Comparison of ENCODE assay signal across 24 mouse cellular contexts in the genomic region with DNA sequence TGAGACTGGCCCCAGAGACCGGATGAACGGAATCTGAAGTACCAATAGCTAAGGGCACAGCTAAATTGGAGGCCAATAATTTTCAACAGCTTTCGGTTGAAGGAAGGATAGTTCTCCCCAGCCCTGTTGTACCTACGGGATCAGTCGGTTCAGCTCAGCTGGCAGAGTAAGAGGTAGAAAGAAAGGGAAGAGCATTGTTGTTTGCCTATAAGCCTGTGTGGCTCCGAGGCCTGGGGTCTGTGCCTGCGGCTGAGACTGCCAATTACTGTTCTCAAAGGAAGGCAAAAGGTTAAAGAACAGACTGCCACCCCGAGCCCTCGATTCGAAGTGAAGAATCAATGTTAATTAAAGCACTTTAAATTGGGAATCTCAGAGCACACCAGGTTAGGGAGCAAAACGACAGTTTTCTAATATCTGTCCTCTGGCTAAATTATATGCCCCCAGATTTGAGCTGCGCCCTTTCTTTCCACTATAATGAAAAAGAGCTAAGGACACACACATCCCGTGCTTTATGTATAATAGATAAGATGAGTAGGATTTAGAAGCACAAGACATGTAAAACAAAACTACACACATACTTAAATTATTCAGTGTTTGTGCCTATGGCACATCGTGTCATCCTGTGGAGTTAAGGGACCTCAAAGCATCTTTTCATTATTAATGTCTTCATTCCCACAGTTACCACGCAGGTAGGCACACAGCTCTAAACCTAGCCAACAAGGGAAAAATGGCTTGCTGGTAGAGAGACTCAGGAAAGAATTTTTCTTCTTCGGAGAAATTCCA.
"Had no signal": no experiment of that assay in that cellular context is flagged by ENCODE, and none has a peak within 500 bp of the region (broad histone marks: within the 10 kb centered on the region; RNA-seq: fewer than 3 reads in every experiment).

No protein-coding gene starts in this region.

- H3K27ac ChIP-seq: gastrocnemius, adult 2 months; heart, adult 2 months; heart, embryonic 13.5 days; heart, embryonic 15.5 days; hindbrain, embryonic 10.5 days; hindbrain, embryonic 12.5 days; hindbrain, embryonic 14.5 days; intestine, embryonic 15.5 days; layer of hippocampus, adult 2 months; limb, embryonic 10.5 days; limb, embryonic 12.5 days had no signal

- H3K4me3 ChIP-seq: gastrocnemius, adult 2 months; heart, adult 2 months; heart, embryonic 13.5 days; heart, embryonic 15.5 days; hindbrain, embryonic 10.5 days; hindbrain, embryonic 12.5 days; intestine, embryonic 15.5 days; layer of hippocampus, adult 2 months; limb, embryonic 10.5 days; limb, embryonic 12.5 days had no signal

- H3K4me2 ChIP-seq: heart, embryonic 11.5 days; heart, embryonic 13.5 days; heart, embryonic 15.5 days; hindbrain, embryonic 12.5 days; hindbrain, embryonic 14.5 days; intestine, embryonic 15.5 days; limb, embryonic 12.5 days had no signal

- ATAC-seq: hindbrain, embryonic 16.5 days; inflammation-experienced regulatory T-cells, adult 6 months; intestine, embryonic 15.5 days; intestine, postnatal 0 days had no signal

- DNase-seq: gastrocnemius, adult 2 months; gastrocnemius, postnatal 10 days; gastrocnemius, postnatal 25 days; heart, adult 2 months; heart, postnatal 4 days; kidney, adult 18-20 months; kidney, adult 8-10 months; kidney, postnatal 10 days; kidney, postnatal 25 days; kidney, postnatal 4 days; liver had no signal

- H3K9ac ChIP-seq: heart, embryonic 13.5 days; heart, embryonic 15.5 days; hindbrain, embryonic 12.5 days; hindbrain, embryonic 14.5 days; intestine, embryonic 15.5 days; limb, embryonic 12.5 days had no signal

- H3K27me3 ChIP-seq: heart, embryonic 13.5 days; heart, embryonic 15.5 days; hindbrain, embryonic 12.5 days; intestine, embryonic 15.5 days; limb, embryonic 12.5 days had no signal

- H3K9me3 ChIP-seq: heart, embryonic 13.5 days; heart, embryonic 15.5 days; hindbrain, embryonic 10.5 days; hindbrain, embryonic 12.5 days; intestine, embryonic 15.5 days; limb, embryonic 10.5 days; limb, embryonic 12.5 days had no signal

- H3K4me1 ChIP-seq: heart, embryonic 13.5 days; heart, embryonic 15.5 days; hindbrain, embryonic 10.5 days; hindbrain, embryonic 12.5 days; intestine, embryonic 15.5 days; limb, embryonic 10.5 days; limb, embryonic 12.5 days had no signal

- H3K36me3 ChIP-seq: heart, embryonic 13.5 days; heart, embryonic 15.5 days; hindbrain, embryonic 10.5 days; hindbrain, embryonic 12.5 days; intestine, embryonic 15.5 days; limb, embryonic 10.5 days; limb, embryonic 12.5 days had no signal
